Mouse (Mus musculus): Measurements from ENCODE around the gene Nfib. TPM values are rescaled to one million over a fixed set of nuclear protein-coding genes. Genes with fewer than 3 reads are reported as not detected.

Nfib gene
- polyA plus RNA-seq, 1 experiment: 69.3 TPM

DNA sequence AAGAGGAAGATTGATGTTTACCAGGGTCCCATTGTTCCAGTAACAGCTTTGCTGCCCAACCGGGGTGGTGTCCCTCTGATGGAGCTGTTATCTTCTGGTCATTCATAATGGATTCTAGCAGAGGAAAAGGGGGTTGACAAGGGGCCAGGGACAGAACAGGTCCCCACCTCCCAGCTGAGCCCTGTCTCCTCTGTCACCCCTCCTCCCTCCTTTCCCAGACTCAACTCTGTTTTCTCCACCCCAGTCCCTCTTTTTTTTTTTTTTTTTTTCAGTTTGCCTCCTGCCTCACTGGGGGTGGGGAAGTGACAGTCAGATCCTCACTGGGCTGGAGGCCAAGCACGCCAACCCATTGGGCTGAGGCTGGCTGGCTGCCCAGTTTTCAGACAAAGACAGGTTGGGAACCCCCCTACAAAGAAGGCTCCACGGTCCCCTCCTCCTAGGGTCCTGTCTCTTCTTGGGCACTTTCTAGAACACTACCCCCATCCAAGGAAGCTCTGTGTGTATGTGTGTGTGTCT is 83.2 kb downstream of the Nfib start:
- TF ChIP-seq CTCF (IDR thresholded peaks at IDR 0.05; ENCODE audit: borderline replicate concordance, extremely low read depth, insufficient read depth, insufficient read length) (no peak), POLR2A (IDR thresholded peaks at IDR 0.05; ENCODE audit: borderline replicate concordance, extremely low read depth, insufficient read depth, insufficient read length, poor library complexity, severe bottlenecking) (no peak)
- DNase-seq (ENCODE audit: low read depth): peak; percentile 96

DNA sequence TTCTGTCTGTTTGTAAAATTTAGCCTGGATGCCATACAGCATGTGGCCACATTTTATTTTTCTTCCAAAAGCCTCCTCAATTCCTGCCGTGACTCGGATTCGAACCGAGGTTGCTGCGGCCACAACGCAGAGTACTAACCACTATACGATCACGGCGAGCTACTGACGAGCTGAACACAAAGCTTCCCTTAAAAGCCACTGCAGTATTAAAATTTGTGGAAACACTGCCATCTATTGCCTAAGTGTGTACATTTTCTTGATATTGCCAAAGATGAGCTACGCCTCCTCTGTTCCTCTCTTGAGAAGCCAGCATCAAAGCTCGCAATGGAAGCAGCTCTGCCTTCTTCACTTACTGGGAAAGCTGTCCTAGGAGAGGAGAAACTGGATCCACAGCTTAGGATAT is 86.0 kb downstream of the Nfib start:
- TF ChIP-seq POLR2A (IDR thresholded peaks at IDR 0.05; ENCODE audit: borderline replicate concordance, extremely low read depth, insufficient read depth, insufficient read length, poor library complexity, severe bottlenecking): no peak
- no peak for TF ChIP-seq CTCF (IDR thresholded peaks at IDR 0.05; ENCODE audit: borderline replicate concordance, extremely low read depth, insufficient read depth, insufficient read length)
- DNase-seq (ENCODE audit: low read depth): peak; percentile 91

DNA sequence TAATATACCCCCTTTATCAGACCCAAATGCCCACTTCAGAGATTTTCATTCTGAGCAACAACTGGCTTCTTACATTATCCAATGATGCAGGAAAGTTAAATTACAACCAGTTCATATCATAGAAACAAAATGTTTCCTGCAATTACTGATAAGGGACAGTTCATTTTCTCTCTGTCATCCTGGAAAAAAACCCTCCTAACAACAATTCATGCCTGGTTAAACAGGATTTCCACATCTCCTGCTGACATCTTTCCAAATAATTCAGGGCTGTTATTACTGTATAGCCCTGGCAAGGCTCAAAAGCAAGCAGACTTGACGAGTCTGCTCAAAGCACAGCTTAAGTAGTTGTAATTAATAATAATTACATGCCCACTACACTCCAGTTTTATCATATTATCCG is 86.5 kb downstream of the Nfib start:
- no peak for TF ChIP-seq POLR2A (IDR thresholded peaks at IDR 0.05; ENCODE audit: borderline replicate concordance, extremely low read depth, insufficient read depth, insufficient read length, poor library complexity, severe bottlenecking)
- TF ChIP-seq CTCF (IDR thresholded peaks at IDR 0.05; ENCODE audit: borderline replicate concordance, extremely low read depth, insufficient read depth, insufficient read length): no peak
- peak; percentile 83 for DNase-seq (ENCODE audit: low read depth)

DNA sequence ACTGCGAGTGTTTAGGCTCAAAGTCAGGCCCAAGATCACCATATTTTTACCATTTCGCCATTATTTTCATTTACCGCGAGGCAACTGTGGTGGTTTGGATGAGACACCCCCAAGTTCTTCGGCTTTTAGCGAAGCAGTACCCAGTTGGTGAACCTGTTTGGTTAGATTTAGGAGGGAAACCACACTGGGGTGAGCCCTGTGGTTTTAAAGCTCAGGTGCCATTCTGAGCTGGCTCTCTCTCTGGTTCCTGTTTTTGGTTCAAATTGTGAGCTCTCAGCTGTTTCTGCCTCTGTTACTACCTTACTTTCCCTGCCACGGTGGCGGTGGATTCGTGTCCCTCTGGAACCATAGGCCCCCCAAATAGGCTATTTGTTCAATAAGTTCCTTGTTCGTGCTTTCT is 88.3 kb downstream of the Nfib start:
- no peak for DNase-seq (ENCODE audit: low read depth)
- TF ChIP-seq CTCF (IDR thresholded peaks at IDR 0.05; ENCODE audit: borderline replicate concordance, extremely low read depth, insufficient read depth, insufficient read length) (no peak), POLR2A (IDR thresholded peaks at IDR 0.05; ENCODE audit: borderline replicate concordance, extremely low read depth, insufficient read depth, insufficient read length, poor library complexity, severe bottlenecking) (no peak)

DNA sequence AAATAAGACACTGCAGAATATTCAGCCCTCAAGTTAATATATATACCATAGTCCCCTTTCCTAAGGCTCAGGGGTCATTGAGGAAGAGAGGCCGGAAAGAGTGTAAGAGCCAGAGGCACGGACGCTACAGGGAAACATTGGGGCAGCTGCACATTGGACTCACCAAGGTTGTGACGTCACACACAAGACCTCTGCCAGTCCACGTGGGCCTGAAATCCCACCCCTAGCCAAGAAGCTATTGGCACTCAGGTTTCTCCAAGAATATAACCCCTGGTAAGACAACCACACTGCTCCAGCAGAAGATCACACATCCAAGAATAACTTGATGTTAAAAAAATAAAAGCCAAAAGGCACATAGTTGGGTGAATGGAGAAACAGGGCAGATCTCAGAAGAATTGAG is 89.8 kb downstream of the Nfib start:
- DNase-seq (ENCODE audit: low read depth): no peak
- TF ChIP-seq CTCF (IDR thresholded peaks at IDR 0.05; ENCODE audit: borderline replicate concordance, extremely low read depth, insufficient read depth, insufficient read length) (no peak), POLR2A (IDR thresholded peaks at IDR 0.05; ENCODE audit: borderline replicate concordance, extremely low read depth, insufficient read depth, insufficient read length, poor library complexity, severe bottlenecking) (no peak)

DNA sequence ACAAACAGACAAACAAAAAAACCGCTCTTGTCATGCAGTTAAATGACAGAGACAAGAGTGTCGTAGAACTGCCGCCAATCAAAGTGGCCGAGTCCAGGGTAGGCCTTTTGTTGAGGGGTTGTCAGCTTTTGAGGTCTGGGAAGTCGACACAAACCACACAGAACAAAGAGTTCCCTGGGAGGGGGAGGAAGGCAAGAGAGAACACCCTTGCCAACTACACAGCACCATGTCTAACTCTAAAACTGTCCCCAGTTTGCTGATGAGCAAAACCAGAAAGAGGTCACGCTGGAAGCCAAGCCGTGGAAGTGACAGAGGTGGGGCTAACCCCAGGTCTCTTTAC is 91.1 kb downstream of the Nfib start:
- no peak for DNase-seq (ENCODE audit: low read depth)
- no peak for TF ChIP-seq CTCF (IDR thresholded peaks at IDR 0.05; ENCODE audit: borderline replicate concordance, extremely low read depth, insufficient read depth, insufficient read length)
- TF ChIP-seq POLR2A (IDR thresholded peaks at IDR 0.05; ENCODE audit: borderline replicate concordance, extremely low read depth, insufficient read depth, insufficient read length, poor library complexity, severe bottlenecking): no peak

DNA sequence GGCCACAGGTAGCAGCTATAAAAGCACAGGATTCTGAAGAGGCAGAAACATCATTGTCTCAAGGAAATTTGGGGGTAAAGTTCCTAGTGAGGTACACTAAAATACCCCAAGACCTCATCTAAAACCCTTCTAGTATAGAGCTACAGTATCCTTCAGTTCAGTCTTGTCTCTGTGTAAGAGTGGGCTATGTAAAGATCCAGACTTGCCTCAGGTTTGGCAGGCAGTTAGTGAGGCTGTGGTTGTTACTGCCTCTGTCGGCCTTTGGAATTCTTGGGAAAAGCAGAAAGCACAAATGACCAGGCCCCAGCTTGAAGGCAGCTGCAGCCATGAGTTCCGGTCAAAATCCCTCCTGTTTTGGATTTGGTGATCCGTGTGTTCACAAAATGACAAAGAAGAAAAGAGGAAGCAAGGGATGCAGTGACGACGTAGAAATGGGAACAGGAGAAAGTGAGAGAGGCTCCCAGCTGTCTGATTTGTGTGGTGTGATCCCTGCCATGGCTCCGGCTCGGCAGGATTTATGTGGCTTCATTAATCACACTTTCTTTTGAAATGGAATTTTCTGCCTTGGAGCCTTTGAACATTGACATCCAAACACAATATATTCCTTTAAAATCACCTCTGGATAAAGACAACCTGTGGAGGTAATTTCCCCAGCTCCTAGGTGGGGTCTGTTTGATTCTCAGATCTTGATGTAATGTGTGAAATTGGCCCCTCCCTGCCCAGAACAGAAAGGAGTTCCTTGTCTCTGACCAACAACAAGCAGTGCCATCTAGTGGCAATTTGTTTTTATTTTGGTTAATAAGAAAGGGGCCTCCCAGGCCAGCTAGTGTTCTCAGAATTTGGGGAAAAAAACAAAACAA is 91.7 kb downstream of the Nfib start:
- DNase-seq (ENCODE audit: low read depth): peak; percentile 95
- peak; percentile 61; the same call in 1 of the 2 replicates for TF ChIP-seq CTCF (IDR thresholded peaks at IDR 0.05; ENCODE audit: borderline replicate concordance, extremely low read depth, insufficient read depth, insufficient read length)
- no peak for TF ChIP-seq POLR2A (IDR thresholded peaks at IDR 0.05; ENCODE audit: borderline replicate concordance, extremely low read depth, insufficient read depth, insufficient read length, poor library complexity, severe bottlenecking)

DNA sequence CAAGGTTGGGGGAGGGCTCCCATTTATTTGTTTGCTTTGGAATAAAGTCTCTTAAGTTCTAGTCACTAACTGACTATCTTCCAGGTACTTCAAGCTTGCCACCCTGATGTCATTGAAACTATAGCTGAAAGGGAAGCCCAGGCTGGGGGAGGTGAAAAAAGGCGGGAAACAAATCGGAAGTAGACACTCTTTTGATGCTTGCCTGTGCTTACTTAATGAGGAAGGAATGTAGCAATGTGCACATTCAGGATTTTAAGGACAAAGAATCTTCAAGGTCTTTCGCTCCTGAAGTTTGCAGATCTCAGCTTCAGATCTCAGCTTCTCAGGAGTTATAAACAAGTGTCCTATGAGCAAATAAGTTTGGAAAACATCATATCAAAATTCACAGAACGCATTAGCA is 95.9 kb downstream of the Nfib start:
- DNase-seq (ENCODE audit: low read depth): no peak
- TF ChIP-seq CTCF (IDR thresholded peaks at IDR 0.05; ENCODE audit: borderline replicate concordance, extremely low read depth, insufficient read depth, insufficient read length): no peak
- no peak for TF ChIP-seq POLR2A (IDR thresholded peaks at IDR 0.05; ENCODE audit: borderline replicate concordance, extremely low read depth, insufficient read depth, insufficient read length, poor library complexity, severe bottlenecking)

DNA sequence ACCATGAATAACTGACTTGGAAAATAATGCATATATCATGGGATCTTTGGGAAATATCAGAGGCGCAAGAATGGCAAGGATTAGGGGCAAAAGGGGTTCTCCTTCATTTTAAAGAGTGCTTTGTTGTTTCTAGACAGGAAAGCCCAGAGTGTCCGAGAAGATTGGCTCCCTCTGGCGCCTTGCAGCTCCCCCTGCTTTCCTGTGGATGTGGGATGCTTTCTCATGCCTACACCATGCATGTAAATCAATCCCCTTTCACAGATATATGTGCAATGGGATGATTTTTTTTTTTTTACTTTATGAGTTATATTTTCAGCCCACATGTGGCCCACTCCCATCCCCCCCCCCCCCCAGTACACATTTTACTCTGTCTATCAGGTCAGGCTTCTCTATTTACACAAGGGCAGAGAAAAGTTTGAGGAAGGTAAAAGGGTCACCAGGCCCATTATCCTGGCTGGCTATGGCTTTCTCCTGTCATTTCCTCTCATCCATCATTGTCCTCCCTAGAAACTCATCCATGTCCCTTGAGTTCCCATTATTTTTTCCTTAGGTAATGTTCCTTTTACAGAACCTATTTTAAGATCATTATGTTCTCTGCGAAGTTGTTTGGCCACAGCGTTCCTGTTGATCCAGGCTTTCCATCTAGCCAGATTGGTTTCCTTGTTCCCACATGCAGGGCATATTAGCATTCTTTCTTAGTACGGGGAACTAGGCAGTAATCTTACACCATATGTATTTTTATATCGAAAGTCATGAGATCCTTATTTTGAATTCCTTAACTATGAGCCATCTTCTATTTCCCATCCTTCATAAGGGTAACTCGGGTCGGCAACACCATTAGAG is 96.6 kb downstream of the Nfib start:
- no peak for TF ChIP-seq POLR2A (IDR thresholded peaks at IDR 0.05; ENCODE audit: borderline replicate concordance, extremely low read depth, insufficient read depth, insufficient read length, poor library complexity, severe bottlenecking)
- TF ChIP-seq CTCF (IDR thresholded peaks at IDR 0.05; ENCODE audit: borderline replicate concordance, extremely low read depth, insufficient read depth, insufficient read length): no peak
- no peak for DNase-seq (ENCODE audit: low read depth)

DNA sequence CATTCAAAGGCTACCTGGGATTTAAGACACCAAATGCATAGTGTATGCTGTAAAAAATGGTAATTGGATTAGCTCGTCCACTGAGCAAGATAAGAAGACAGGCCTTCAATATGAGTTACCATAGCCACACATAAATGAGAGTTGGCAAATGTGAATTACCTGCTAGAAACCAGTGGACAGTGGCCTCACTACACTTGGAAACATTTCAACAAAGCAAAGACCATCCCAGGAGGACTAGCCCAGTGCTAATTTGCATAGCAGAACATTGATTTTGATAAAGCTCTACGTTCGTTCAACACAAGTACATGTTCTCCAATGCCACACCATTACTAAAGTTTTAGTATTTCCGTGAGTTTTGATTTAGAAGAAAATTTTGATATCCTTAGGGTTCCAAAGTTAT is 98.3 kb downstream of the Nfib start:
- DNase-seq (ENCODE audit: low read depth): no peak
- no peak for TF ChIP-seq CTCF (IDR thresholded peaks at IDR 0.05; ENCODE audit: borderline replicate concordance, extremely low read depth, insufficient read depth, insufficient read length)
- TF ChIP-seq POLR2A (IDR thresholded peaks at IDR 0.05; ENCODE audit: borderline replicate concordance, extremely low read depth, insufficient read depth, insufficient read length, poor library complexity, severe bottlenecking): no peak

DNA sequence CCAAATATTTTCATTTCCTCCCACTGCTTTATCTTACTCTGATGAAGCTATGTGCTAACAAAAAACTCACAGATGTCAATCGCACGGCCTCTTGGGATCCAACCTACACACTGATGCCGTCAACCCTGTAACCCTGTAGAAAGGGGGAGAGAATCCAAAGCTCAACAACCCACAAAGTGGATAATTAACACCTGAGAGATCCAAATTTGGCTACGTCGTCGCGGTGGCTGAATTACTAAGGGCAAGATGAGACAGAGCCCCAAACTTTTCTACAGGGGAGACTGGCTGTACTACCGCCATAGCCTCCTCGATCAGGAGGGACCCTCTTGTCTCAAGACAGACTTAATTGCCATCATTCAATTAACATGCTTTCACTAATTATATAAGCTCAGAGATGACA is 99.2 kb downstream of the Nfib start:
- TF ChIP-seq CTCF (IDR thresholded peaks at IDR 0.05; ENCODE audit: borderline replicate concordance, extremely low read depth, insufficient read depth, insufficient read length) (no peak), POLR2A (IDR thresholded peaks at IDR 0.05; ENCODE audit: borderline replicate concordance, extremely low read depth, insufficient read depth, insufficient read length, poor library complexity, severe bottlenecking) (no peak)
- DNase-seq (ENCODE audit: low read depth): no peak
